Mouse (Mus musculus): Measurements from ENCODE around the gene Prkch.

Gene Prkch

DNA sequence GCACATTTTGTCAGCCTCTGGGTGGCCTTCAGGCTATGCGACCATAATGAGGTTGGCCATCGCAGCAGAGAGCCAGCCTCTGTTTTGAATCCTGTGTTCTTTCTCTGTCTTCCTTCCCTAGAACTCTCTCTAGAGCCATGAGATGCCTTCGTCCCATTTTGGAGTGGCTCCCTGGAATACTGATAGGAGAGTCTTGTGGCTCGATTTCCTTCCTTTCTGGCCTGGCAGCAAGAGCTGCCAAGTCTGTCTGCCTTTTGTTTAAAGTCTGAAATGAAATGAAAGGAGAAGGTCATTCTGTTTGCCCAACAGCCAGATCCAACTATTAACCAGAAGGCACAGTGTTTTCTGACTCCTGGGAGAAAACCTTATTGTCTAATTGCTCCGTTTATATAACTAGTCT lies 184.2 kb downstream of the Prkch start:
- no peak for DNase-seq

DNA sequence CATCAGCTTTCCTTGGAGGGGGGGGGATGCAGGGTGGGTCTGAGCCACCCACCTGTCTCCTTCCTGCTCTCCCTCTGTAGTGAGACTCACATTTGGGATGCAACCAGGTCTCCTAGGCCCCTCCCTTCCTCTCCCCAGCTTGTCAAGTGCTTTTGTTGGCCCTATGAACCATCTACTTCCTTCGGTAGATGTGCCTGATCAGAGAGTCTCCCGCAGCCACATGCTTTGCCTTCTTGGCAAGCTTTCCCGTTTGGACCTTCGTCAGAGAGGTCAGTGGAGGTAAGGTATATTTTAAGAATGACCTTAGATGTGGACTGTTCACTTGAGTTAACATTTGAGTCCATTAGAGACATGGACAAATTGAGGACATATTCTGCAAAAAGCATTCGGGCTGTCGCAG lies 184.9 kb downstream of the Prkch start:
- no peak for DNase-seq

DNA sequence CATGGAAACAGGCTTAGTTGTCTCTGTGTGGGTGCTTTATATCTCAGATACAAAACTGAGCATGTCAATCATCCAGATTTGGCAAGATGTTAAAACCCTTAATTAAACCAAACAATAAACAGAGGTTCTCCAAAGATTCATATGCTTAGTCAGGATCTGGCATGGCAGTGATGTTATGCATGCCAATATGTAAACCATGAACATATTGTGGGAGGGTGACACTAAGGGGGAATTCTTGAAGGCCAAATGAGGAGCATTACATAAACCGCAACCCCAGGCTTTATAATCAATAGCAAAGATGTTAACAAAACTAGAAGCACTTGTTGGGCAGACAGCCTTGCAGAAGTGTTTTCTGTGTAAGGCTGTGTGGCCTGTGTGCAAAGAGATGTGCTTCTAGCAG lies 186.2 kb downstream of the Prkch start:
- DNase-seq, result no peak

DNA sequence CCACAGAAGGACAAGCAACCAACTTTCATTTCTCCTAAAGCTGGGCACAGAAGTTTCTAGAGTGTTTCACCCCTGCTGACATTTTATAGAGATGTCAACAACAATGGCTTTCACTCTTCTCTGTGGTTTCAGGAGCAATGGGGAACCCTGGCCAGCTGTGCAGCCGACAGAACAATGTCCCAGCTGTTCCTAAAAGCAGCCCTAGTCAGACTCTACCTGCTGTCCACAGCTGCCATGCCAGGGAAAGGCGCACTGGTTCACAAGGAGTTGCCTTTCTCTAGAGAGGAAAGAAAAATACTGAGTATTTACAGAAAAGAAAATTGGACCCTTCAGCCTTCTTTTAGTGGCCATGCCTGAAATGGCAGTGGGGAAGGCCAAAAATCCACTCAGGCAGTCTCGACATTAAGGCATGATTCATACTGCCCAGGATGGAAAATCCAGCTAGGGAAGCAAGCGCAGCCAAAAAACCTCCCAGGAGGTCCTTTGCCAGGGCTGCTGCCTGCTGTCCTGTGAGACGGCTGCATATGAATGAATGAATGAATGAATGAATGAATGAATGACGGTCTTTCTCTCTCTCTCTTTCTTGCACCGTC lies 190.3 kb downstream of the Prkch start:
- no peak for DNase-seq

DNA sequence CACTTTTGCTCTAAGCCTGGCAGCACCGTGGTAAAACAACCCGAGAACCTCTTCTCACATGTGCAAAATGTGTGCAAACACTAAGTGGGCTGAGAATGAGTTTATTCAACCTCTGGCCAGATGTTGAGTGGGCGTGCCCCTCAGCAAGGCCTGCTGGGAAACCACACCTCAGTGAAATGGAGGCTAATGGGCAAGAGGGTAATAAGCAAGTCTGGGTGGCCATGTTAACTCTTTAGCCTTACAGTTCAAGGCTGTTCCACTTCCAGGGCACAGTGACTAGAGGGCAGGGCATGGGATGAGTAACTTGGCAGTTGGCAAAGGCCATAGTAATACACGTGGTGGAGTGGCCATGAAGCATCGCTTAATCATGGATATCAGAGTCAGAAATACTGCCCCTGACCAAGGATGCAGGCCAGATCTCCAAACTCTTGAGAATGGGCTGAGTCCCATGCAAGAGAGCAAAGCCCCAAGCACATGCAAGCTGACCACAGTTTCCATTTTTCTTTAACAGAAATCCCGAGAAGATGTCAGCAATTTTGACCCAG lies 191.9 kb downstream of the Prkch start:
- no peak for DNase-seq

DNA sequence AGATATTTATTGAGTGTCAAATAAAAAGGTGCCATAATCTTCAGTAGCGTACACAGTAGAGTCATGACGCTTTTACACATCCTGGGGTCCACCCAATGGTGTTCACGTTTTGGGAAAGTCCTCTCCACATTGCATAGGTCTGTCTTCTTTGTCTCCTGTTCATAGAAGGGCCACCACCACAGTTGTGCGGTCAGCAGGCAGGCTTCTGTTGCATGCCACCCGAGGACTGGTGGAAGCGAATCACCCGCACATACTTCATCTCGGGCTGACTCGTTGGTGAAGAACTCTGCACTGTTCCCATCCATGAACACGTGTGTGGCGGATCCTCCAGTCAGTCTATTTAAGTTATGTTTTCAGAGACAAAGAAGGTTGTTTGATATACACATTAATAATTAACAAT lies 193.1 kb downstream of the Prkch start:
- DNase-seq, result no peak

DNA sequence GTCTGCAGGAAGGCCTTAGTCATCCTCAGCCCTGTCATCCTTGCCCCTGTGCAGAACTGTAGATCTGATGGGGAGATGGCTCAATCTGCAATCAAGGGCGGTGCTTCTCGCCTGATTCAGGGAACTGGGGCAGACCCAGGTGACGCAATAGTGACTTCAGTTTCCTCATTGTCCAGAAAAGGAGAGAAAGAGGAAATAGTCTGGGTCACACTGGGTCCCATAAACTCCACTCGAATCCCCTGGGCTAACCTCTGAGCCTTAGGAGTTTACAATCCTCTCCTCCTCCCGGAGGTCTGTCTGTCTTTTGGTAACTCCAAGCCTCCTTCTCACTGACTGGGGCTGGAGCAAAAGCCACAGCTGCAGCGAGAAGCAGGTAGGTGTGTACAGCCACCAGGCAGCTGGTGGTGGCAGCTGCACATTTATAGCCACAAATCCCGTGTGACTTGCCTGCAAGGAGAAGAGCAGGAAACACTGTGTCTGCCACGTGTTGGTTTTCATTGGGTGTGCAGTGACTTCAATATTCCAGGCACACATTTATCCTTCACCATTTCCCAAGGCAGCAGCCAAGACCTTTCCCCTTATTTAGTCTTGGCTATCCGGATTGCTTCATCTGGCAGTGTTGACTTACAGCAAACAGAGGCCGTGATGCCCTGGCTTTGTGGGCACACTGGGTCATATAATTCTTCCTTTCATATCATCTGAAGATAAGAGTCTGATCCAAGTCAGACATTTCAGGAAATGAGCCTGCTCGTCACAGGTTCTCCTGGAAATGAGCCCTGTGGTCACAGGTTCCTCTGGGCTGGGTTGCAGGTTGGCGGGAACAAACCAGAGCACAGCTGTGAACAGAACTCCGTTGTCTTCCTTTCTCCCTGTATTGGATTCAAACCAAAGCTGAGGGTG lies 195.0 kb downstream of the Prkch start:
- no peak for DNase-seq

DNA sequence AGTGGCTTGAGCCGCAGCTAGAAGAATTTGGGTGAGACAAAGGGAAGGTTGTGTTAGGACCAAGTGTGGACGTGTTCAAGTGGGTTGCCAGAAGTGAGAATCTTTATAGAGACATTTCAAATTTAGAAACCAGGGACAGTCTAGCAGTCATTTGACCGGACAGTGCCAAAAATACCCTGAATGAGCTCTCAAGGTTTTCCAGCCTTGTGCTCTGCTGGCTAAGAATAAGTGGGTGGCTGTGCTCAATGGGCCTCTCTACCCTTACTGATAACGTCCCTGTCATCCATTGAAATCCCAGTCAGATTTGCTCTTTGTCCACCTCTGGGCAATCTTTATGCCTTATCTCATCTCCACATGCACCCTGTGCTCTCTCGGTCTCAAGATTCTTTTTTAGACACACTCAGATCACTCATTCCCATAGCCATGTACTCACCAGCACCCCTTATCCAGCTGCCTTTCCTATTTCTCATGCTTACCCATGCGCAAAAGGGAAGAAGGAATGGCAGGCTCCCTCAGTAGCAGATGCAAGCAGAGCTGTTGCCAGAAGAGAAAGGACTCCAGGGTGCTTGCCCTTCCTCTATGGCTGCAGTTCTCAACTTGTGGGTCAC lies 196.9 kb downstream of the Prkch start:
- DNase-seq, result no peak

- DNase-seq, result peak; percentile 85
Observed at GRCm38 (mm10) chr12:73786909-73787308, 202.3 kb downstream of the Prkch start.

- no peak for DNase-seq
Observed at GRCm38 (mm10) chr12:73788850-73789249, 204.3 kb downstream of the Prkch start.

- DNase-seq, result no peak
Observed at GRCm38 (mm10) chr12:73790571-73791108, 206.0 kb downstream of the Prkch start.

DNA sequence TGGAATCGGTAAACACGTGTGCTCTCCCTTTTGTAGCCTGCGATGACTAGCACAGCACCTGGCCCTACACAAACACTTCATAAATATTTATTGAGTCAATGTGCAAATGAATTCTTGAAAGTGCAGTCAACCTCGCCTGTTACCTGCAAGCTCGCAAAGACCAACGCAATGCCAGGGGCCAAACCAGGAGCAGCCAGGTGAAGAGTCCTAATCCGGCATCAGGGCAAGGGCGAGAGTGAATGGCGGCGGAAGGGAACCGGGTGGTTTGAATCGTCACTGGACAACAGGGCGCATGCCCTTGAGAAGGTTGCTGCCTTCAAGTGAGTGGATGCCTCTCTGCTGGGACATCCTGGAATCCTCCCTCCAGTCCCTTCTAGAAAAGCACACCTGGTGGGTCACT lies 208.6 kb downstream of the Prkch start:
- no peak for DNase-seq

GRCm38 (mm10) chr12:73793744-73794143 lies 209.1 kb downstream of the Prkch start:
- DNase-seq, result no peak

DNA sequence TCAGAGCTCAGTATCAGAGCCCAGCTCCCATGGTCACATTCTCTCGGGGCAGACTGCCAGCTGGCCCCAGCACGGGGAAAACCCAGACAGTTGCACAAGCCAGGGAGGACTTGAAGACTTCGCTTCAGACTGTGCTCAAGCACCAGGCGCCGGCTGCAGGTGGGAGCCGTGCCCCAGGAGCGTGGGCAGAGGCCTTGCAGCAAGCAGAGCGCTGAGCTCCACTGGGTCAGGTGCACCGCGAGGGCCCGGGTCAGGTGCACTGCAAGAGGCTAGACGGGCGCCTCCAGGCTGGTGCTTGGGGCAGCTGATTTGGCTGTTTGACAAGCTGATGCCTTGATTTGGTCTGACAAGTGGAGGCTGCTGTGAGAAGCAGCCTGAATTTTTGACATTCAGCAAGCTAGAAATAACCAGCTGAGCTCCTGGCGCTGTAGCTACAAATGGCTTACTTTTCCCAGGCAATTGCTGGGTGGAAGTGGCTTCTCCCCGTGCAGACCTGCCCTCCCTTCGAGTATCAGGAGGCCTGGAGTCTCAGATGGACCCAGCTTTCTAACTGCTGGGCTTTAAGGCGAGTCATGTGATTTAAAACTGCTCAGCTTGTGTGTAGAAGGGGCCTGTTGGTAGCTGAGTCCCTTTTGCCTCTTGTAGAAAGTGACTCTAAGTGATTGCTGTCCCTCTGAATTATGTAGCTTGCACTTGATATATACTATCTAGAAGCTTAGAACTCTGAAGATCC lies 209.7 kb downstream of the Prkch start:
- peak; percentile 56 for DNase-seq

DNA sequence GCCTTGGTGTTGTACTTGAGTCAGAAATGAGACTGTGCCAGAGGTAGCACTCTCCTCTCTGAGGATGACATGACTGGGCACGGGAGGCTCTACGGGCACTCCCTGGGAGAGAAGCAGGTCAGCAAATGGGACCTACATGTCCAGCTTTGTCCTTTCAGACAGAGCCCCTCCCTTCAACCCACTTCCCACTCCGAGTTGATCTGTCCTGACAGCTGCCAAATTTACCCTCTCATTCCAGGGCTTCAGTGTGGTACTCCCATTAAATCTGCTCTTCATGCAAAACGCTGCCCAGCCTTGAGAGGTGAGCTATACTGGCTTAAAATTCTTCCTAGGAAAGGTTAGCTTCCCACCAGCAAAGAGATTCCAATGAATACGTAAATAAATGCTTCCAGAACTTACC lies 215.1 kb downstream of the Prkch start:
- DNase-seq, result no peak

GRCm38 (mm10) chr12:73800886-73801285 lies 216.3 kb downstream of the Prkch start:
- no peak for DNase-seq

- no peak for DNase-seq
Observed at GRCm38 (mm10) chr12:73801845-73802244, 217.2 kb downstream of the Prkch start.

DNA sequence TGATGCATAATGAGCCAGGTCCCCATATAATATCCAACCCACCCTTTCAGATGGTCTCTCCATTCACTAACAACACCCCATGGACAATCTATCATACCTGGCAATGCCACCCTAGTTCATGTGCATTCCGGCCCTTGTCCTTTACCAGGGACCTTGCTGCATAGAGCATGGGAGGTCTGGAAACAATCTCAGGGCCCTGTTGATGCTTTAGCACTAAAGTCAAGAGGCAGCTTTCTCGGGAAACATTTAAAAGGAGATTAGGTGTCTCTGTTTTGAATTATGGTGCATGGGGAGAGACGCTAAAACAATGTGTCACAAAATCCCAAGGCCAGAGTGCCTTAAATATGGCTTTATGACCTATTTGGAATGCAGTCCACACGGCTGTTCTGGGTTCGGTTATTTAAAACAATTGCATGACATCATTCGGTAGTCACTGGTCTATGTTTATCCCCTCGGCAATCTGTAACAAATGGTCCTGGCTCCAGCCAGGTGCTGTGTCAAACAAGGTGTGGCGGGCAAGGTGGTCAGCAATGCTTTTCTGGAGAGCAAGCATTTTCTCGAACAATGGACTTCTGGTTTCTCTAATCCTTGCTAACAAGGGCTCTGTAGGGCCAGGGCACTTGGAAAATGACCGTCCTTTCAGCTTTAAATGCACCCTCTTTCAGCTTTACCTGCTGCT lies 217.9 kb downstream of the Prkch start:
- no peak for DNase-seq

GRCm38 (mm10) chr12:73803946-73804345 lies 219.3 kb downstream of the Prkch start:
- DNase-seq, result no peak

- no peak for DNase-seq
Observed at GRCm38 (mm10) chr12:73805541-73805940, 220.9 kb downstream of the Prkch start.

DNA sequence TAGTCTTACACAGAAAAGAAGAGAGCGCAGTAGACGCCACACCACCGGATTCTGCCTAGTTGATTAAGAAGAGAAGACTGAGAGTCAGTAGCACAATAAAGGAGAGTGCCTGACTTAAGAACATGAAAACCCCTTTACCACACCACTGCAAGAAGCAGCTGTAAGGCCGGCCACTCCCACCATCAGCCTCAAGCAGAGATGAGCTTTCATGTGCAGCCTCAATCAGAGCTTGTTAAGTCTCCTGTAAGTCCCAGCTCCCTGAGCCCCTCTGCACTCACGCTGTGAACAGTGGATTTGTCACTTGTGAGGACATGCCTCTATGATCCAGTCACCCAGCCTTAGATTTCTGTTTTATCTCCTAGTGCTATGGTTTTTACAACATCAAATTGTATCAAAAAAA lies 221.4 kb downstream of the Prkch start:
- no peak for DNase-seq

DNA sequence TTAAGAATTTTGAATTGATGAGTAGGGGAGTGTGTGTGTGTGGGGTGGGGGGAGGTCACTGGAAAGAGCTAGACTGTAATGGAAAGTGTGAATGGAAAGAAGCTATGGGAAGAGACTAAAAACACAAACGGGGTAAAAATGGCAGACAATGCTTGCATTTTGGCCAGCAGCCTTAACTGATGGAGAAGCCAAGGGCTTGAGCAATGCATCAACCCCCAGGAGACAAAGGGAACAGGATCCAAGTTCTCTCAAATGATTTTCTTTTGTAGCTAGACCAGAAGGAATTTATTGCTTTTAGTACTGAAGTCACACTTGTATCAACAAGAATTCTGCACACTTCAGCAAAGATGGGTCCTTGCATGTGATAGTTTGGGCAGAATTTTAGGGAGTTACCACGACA lies 222.6 kb downstream of the Prkch start:
- DNase-seq, result no peak

Data from cerebellum, adult 8-10 months (tissue).